Mouse (Mus musculus): ENCODE measurements around the gene Cpt1a. TPM values are rescaled to one million over a fixed set of nuclear protein-coding genes. Genes with fewer than 3 reads are reported as not detected.

The Cpt1a gene
- polyA plus RNA-seq, 1 experiment from 2014 or later, result 19.3 TPM

- Histone ChIP-seq H3K27me3 (no peaks in the 10 kb centered on the region; the same call in none of the 2 replicates), H3K4me3 (no peak overlapping the region), H3K9ac (no peak overlapping the region), H3K27ac (replicated peaks) (no peak overlapping the region), H3K4me2 (no peak overlapping the region), H3K4me1 (replicated peaks) (no peaks in the 10 kb centered on the region), H3K36me3 (no peaks in the 10 kb centered on the region), H3K9me3 (no peaks in the 10 kb centered on the region)
- ATAC-seq (ENCODE audit: low read depth), result no peak
- WGBS, result 65% methylated on average over 16 of the region's 16 CpGs
These were observed 14.8 kb upstream of the Cpt1a start for GRCm38 (mm10) chr19:3307175-3307949.

GRCm38 (mm10) chr19:3319341-3319740 lies 2.8 kb upstream of the Cpt1a start:
- 91% methylated on average over 2 of the region's 2 CpGs for WGBS
- H3K27me3 ChIP-seq, result peaks cover 53% of the 10 kb centered on the region
- H3K4me3 ChIP-seq, result no peak overlapping the region
- no peaks in the 10 kb centered on the region for H3K36me3 ChIP-seq
- no peak overlapping the region for H3K9ac ChIP-seq
- no peaks in the 10 kb centered on the region for H3K9me3 ChIP-seq
- H3K4me1 ChIP-seq (replicated peaks), result peaks cover 31% of the 10 kb centered on the region
- no peak overlapping the region for H3K27ac ChIP-seq (replicated peaks)
- H3K4me2 ChIP-seq, result no peak overlapping the region
- no peak for ATAC-seq (ENCODE audit: low read depth)

DNA sequence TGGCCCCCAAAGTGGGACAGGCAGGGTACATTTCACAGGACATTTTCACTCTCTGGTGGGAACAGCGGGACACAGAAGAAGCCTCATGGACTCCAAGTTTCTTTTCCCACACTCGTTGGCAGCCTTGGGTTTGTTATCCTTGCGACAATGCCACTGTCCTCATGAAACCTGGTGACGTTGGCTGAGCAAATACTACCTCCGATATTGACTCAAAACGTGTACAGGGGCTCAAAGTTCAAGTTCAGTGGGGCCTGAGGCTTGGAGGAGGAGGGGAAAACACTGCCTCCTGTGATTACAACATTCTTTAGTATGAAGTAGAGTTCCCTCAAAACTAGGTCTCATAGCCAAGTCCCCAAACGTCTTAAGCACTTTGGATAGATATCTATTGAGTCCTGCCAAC lies 2.0 kb upstream of the Cpt1a start:
- Histone ChIP-seq H3K36me3 (no peaks in the 10 kb centered on the region), H3K9ac (no peak overlapping the region), H3K27ac (replicated peaks) (no peak overlapping the region), H3K4me1 (replicated peaks) (peaks cover 37% of the 10 kb centered on the region), H3K27me3 (peaks cover 60% of the 10 kb centered on the region), H3K4me3 (no peak overlapping the region), H3K9me3 (no peaks in the 10 kb centered on the region), H3K4me2 (no peak overlapping the region)
- ATAC-seq (ENCODE audit: low read depth), result no peak
- 85% methylated on average over 7 of the region's 7 CpGs for WGBS

DNA sequence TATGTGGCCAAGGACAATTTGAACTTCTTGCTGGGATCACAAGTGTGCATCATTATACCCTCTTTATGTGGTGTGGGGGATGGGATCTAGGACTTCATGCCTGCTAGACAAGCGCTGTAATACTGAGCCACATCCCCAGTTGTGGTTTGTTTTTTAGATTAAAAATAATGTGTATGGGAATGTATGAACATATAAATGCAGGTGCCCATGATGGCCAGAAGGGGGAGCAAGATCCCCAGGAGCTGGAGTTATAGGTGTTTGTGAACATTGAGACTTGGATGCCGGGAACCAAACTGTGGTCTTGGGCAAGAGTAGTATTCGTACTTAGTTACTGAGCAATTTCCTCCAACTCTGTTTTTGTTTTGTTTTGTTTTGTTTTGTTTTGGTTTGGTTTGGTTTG lies 1.3 kb upstream of the Cpt1a start:
- ATAC-seq (ENCODE audit: low read depth), result no peak
- H3K4me1 ChIP-seq (replicated peaks), result peaks cover 42% of the 10 kb centered on the region
- peaks cover 60% of the 10 kb centered on the region for H3K27me3 ChIP-seq
- no peaks in the 10 kb centered on the region for H3K36me3 ChIP-seq
- WGBS, result 79% methylated on average over 3 of the region's 3 CpGs
- no peak overlapping the region for H3K9ac ChIP-seq
- no peak overlapping the region for H3K4me3 ChIP-seq
- H3K27ac ChIP-seq (replicated peaks), result no peak overlapping the region
- H3K4me2 ChIP-seq, result no peak overlapping the region
- H3K9me3 ChIP-seq, result no peaks in the 10 kb centered on the region

GRCm38 (mm10) chr19:3321617-3322016 lies 517 bp upstream of the Cpt1a start:
- Histone ChIP-seq H3K9ac (no peak overlapping the region), H3K4me1 (replicated peaks) (peaks cover 50% of the 10 kb centered on the region), H3K4me3 (no peak overlapping the region), H3K4me2 (peak overlapping the region; percentile 82), H3K36me3 (no peaks in the 10 kb centered on the region), H3K27ac (replicated peaks) (no peak overlapping the region), H3K27me3 (peaks cover 64% of the 10 kb centered on the region), H3K9me3 (no peaks in the 10 kb centered on the region)
- 4% methylated on average over 11 of the region's 11 CpGs for WGBS
- no peak for ATAC-seq (ENCODE audit: low read depth)

DNA sequence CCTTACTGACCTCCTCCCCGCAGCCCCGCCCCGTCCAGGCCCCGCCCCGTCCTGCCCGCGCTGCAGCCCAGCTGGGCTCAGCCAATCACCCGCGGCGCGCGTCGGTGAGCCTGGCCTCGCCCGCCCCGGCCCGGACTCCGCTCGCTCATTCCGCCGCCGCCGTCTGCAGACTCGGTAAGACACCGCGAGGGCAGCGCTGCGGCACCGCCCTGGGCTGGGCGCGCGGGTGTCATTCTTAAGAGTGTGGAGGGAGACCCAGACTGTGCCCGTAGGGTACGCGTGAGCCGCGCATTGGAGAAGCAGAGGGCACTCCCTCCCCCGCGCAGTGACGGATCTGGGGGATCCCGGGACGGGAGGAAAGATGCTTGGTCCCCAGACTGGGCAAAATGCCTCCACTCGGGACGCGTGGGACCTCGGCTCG lies 1.1 kb downstream of the Cpt1a start:
- peaks cover 64% of the 10 kb centered on the region for H3K27me3 ChIP-seq
- H3K27ac ChIP-seq (replicated peaks), result no peak overlapping the region
- WGBS, result under 1% methylated on average over 47 of the region's 47 CpGs
- peak overlapping the region; percentile 51 for H3K4me3 ChIP-seq
- H3K9ac ChIP-seq, result peak overlapping the region; percentile 73
- H3K9me3 ChIP-seq, result no peaks in the 10 kb centered on the region
- no peaks in the 10 kb centered on the region for H3K36me3 ChIP-seq
- peak overlapping the region; percentile 82 for H3K4me2 ChIP-seq
- peaks cover 50% of the 10 kb centered on the region for H3K4me1 ChIP-seq (replicated peaks)
- ATAC-seq (ENCODE audit: low read depth), result peak; percentile 68

DNA sequence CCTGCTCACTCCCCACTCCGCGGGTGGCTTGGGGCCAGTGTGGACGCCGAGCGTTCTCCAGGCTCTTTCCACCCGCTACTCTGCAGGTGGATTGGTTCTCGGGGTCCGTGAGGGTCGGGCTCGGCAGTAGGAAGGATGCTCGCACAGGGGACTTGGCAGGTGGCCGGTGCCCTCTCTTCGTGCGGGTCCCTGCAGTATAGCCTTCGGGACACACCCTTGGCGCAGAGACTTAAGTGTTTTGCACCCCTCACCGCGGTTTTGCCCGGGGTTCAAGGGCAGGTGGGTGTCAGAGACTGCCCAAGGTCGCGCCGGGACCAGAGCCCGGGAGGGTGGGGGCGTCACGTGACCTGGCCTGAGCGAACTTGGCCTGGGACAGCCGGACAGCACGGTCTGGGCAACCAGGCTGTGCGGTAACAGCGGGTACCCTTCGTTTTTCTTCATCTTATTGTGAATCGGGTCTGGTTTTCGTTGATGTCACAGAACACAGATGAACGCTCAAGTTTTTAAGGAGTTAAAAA lies 1.7 kb downstream of the Cpt1a start:
- WGBS, result under 1% methylated on average over 33 of the region's 34 CpGs
- no peaks in the 10 kb centered on the region for H3K9me3 ChIP-seq
- H3K4me3 ChIP-seq, result peak overlapping the region; percentile 51
- H3K4me1 ChIP-seq (replicated peaks), result peaks cover 50% of the 10 kb centered on the region
- H3K9ac ChIP-seq, result peak overlapping the region; percentile 73
- H3K27ac ChIP-seq (replicated peaks), result no peak overlapping the region
- ATAC-seq (ENCODE audit: low read depth), result peak; percentile 21
- H3K27me3 ChIP-seq, result peaks cover 67% of the 10 kb centered on the region
- H3K36me3 ChIP-seq, result no peaks in the 10 kb centered on the region
- H3K4me2 ChIP-seq, result peak overlapping the region; percentile 82

GRCm38 (mm10) chr19:3324271-3324811 lies 2.2 kb downstream of the Cpt1a start:
- ATAC-seq (ENCODE audit: low read depth), result no peak
- Histone ChIP-seq H3K9ac (peak overlapping the region; percentile 73), H3K4me1 (replicated peaks) (peaks cover 50% of the 10 kb centered on the region), H3K9me3 (no peaks in the 10 kb centered on the region), H3K36me3 (no peaks in the 10 kb centered on the region), H3K27me3 (peaks cover 65% of the 10 kb centered on the region), H3K4me3 (peak overlapping the region; percentile 51), H3K27ac (replicated peaks) (peak overlapping the region; percentile 89), H3K4me2 (peak overlapping the region; percentile 82)
- 3% methylated on average over 17 of the region's 17 CpGs for WGBS

DNA sequence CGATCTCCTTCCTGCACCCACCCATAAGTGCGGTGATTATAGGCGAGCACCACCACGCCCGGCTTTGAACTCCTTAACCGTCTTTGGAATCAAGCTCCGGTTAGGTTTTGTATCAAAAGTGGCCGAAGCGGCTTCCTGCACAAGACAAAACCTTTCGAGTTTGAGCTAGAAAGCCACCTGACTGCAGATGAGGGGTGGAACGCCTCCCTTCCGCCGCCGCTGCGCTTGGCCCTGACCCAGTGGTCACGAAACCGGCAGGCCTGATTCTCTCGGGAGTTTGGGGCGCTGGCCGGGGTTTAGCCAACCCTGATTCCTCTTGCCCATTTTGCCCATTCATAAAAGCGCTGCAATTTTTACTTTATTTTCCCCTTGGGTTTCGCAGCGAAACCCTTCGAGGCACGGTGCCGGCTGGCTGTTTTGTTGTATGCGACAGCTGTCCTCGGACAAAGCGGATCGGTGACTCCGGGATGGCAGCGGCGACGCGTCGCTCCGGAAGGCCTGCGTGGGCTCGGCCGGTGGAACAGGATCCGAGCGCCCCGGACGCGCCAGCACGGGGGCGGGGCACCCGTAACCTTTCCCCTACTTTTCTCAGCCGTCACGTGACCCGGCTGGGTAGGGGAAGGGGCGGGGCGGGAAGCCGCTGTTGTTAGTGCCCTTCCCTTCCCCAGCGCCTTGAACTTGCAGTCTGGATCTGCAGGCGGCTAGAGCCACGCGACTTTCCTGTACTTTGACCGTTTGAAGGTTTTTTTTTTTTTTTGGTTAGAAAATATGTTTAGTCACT lies 3.0 kb downstream of the Cpt1a start:
- peak overlapping the region; percentile 73 for H3K9ac ChIP-seq
- peak overlapping the region; percentile 89 for H3K27ac ChIP-seq (replicated peaks)
- no peaks in the 10 kb centered on the region for H3K36me3 ChIP-seq
- WGBS, result under 1% methylated on average over 59 of the region's 59 CpGs
- H3K4me2 ChIP-seq, result peak overlapping the region; percentile 82
- H3K27me3 ChIP-seq, result peaks cover 61% of the 10 kb centered on the region
- H3K4me1 ChIP-seq (replicated peaks), result peaks cover 50% of the 10 kb centered on the region
- ATAC-seq (ENCODE audit: low read depth), result peak; percentile 73
- H3K9me3 ChIP-seq, result no peaks in the 10 kb centered on the region
- H3K4me3 ChIP-seq, result peak overlapping the region; percentile 51

- Histone ChIP-seq H3K4me3 (peak overlapping the region; percentile 51), H3K36me3 (no peaks in the 10 kb centered on the region), H3K27me3 (peaks cover 55% of the 10 kb centered on the region), H3K4me2 (peak overlapping the region; percentile 82), H3K4me1 (replicated peaks) (peaks cover 50% of the 10 kb centered on the region), H3K9ac (peak overlapping the region; percentile 73), H3K27ac (replicated peaks) (peak overlapping the region; percentile 89), H3K9me3 (no peaks in the 10 kb centered on the region)
- 37% methylated on average over 15 of the region's 15 CpGs for WGBS
- no peak for ATAC-seq (ENCODE audit: low read depth)
These were observed 3.8 kb downstream of the Cpt1a start for GRCm38 (mm10) chr19:3325771-3326478.

- no peak overlapping the region for H3K4me3 ChIP-seq
- peaks cover 45% of the 10 kb centered on the region for H3K4me1 ChIP-seq (replicated peaks)
- no peak overlapping the region for H3K9ac ChIP-seq
- 88% methylated on average over 12 of the region's 12 CpGs for WGBS
- H3K4me2 ChIP-seq, result no peak overlapping the region; the same call in 1 of the 2 replicates
- peaks cover 49% of the 10 kb centered on the region for H3K27me3 ChIP-seq
- no peaks in the 10 kb centered on the region for H3K9me3 ChIP-seq
- no peaks in the 10 kb centered on the region for H3K36me3 ChIP-seq
- H3K27ac ChIP-seq (replicated peaks), result peak overlapping the region; percentile 89; the same call in 1 of the 2 replicates
- ATAC-seq (ENCODE audit: low read depth), result no peak
These were observed 4.4 kb downstream of the Cpt1a start for GRCm38 (mm10) chr19:3326479-3327047.
